Mouse (Mus musculus): ENCODE measurements around the gene A730061H03Rik. TPM values are rescaled to one million over a fixed set of nuclear protein-coding genes. Genes with fewer than 3 reads are reported as not detected.

A730061H03Rik gene
- polyA plus RNA-seq, 1 experiment from 2014 or later, result 1.4 TPM

Other genes with a start within 250 kb of the A730061H03Rik start
- 70.3 and 76.2 TPM in 2 replicates for gene Dhrs4, start 81.6 kb downstream of the A730061H03Rik start, polyA plus RNA-seq (2015; fragmentation: Nextera tagmentation; extraction: Ambion mirVana)
- gene Carmil3, start 69.8 kb downstream of the A730061H03Rik start, polyA plus RNA-seq (2015; fragmentation: Nextera tagmentation; extraction: Ambion mirVana), result 2.1 and 2.4 TPM in 2 replicates
- 0.36 and 0.54 TPM in 2 replicates for gene Cpne6, start 50.0 kb downstream of the A730061H03Rik start, polyA plus RNA-seq (2015; fragmentation: Nextera tagmentation; extraction: Ambion mirVana)
- not detected in 2 replicates for gene Nrl, start 35.4 kb downstream of the A730061H03Rik start, polyA plus RNA-seq (2015; fragmentation: Nextera tagmentation; extraction: Ambion mirVana)
- gene Pck2, start 20.1 kb downstream of the A730061H03Rik start, polyA plus RNA-seq (2015; fragmentation: Nextera tagmentation; extraction: Ambion mirVana), result 32.4 and 34.3 TPM in 2 replicates
- 50.0 and 50.1 TPM in 2 replicates for gene Dcaf11, start 400 bp downstream of the A730061H03Rik start, polyA plus RNA-seq (2015; fragmentation: Nextera tagmentation; extraction: Ambion mirVana)
- gene Fitm1, start 15.2 kb upstream of the A730061H03Rik start, polyA plus RNA-seq (2015; fragmentation: Nextera tagmentation; extraction: Ambion mirVana), result 17.3 and 44.6 TPM in 2 replicates
- 141 and 148 TPM in 2 replicates for gene Psme1, start 17.7 kb upstream of the A730061H03Rik start, polyA plus RNA-seq (2015; fragmentation: Nextera tagmentation; extraction: Ambion mirVana)
- 12.6 and 16.2 TPM in 2 replicates for gene Emc9, start 24.9 kb upstream of the A730061H03Rik start, polyA plus RNA-seq (2015; fragmentation: Nextera tagmentation; extraction: Ambion mirVana)
- 239 and 241 TPM in 2 replicates for gene Psme2, start 30.7 kb upstream of the A730061H03Rik start, polyA plus RNA-seq (2015; fragmentation: Nextera tagmentation; extraction: Ambion mirVana)
- 20.0 and 20.6 TPM in 2 replicates for gene Rnf31, start 31.3 kb upstream of the A730061H03Rik start, polyA plus RNA-seq (2015; fragmentation: Nextera tagmentation; extraction: Ambion mirVana)
- gene Irf9, start 43.2 kb upstream of the A730061H03Rik start, polyA plus RNA-seq (2015; fragmentation: Nextera tagmentation; extraction: Ambion mirVana), result 13.2 and 13.7 TPM in 2 replicates
- gene Rec8, start 57.6 kb upstream of the A730061H03Rik start, polyA plus RNA-seq (2015; fragmentation: Nextera tagmentation; extraction: Ambion mirVana), result 3.3 TPM in 2 replicates
- 107 and 125 TPM in 2 replicates for gene Ipo4, start 75.6 kb upstream of the A730061H03Rik start, polyA plus RNA-seq (2015; fragmentation: Nextera tagmentation; extraction: Ambion mirVana)
- gene Gm49378, start 77.5 kb upstream of the A730061H03Rik start, polyA plus RNA-seq (2015; fragmentation: Nextera tagmentation; extraction: Ambion mirVana), result 1.5 and 1.6 TPM in 2 replicates
- gene Tm9sf1, start 83.4 kb upstream of the A730061H03Rik start, polyA plus RNA-seq (2015; fragmentation: Nextera tagmentation; extraction: Ambion mirVana), result 115 and 124 TPM in 2 replicates
- 1.0 and 1.1 TPM in 2 replicates for gene Tssk4, start 89.8 kb upstream of the A730061H03Rik start, polyA plus RNA-seq (2015; fragmentation: Nextera tagmentation; extraction: Ambion mirVana)
- gene Mdp1, start 100.1 kb upstream of the A730061H03Rik start, polyA plus RNA-seq (2015; fragmentation: Nextera tagmentation; extraction: Ambion mirVana), result 56.0 and 58.7 TPM in 2 replicates
- gene Gmpr2, start 111.5 kb upstream of the A730061H03Rik start, polyA plus RNA-seq (2015; fragmentation: Nextera tagmentation; extraction: Ambion mirVana), result 61.0 and 61.1 TPM in 2 replicates
- 536 and 558 TPM in 2 replicates for gene Nedd8, start 111.7 kb upstream of the A730061H03Rik start, polyA plus RNA-seq (2015; fragmentation: Nextera tagmentation; extraction: Ambion mirVana)
- 31.5 and 33.3 TPM in 2 replicates for gene Tinf2, start 121.4 kb upstream of the A730061H03Rik start, polyA plus RNA-seq (2015; fragmentation: Nextera tagmentation; extraction: Ambion mirVana)
- gene Tgm1, start 153.5 kb upstream of the A730061H03Rik start, polyA plus RNA-seq (2015; fragmentation: Nextera tagmentation; extraction: Ambion mirVana), result 47.8 and 48.0 TPM in 2 replicates
- gene Rabggta, start 161.9 kb upstream of the A730061H03Rik start, polyA plus RNA-seq (2015; fragmentation: Nextera tagmentation; extraction: Ambion mirVana), result 29.4 and 31.3 TPM in 2 replicates
- gene Dhrs1, start 185.3 kb upstream of the A730061H03Rik start, polyA plus RNA-seq (2015; fragmentation: Nextera tagmentation; extraction: Ambion mirVana), result 83.3 and 93.4 TPM in 2 replicates
- gene Nop9, start 185.3 kb upstream of the A730061H03Rik start, polyA plus RNA-seq (2015; fragmentation: Nextera tagmentation; extraction: Ambion mirVana), result 27.9 and 31.9 TPM in 2 replicates
- 0.58 and 0.74 TPM in 2 replicates for gene Cideb, start 198.1 kb upstream of the A730061H03Rik start, polyA plus RNA-seq (2015; fragmentation: Nextera tagmentation; extraction: Ambion mirVana)
- 0.83 and 1.3 TPM in 2 replicates for gene Ltb4r2, start 201.0 kb upstream of the A730061H03Rik start, polyA plus RNA-seq (2015; fragmentation: Nextera tagmentation; extraction: Ambion mirVana)
- 1.2 and 1.4 TPM in 2 replicates for gene Ltb4r1, start 205.6 kb upstream of the A730061H03Rik start, polyA plus RNA-seq (2015; fragmentation: Nextera tagmentation; extraction: Ambion mirVana)
- gene Adcy4, start 223.7 kb upstream of the A730061H03Rik start, polyA plus RNA-seq (2015; fragmentation: Nextera tagmentation; extraction: Ambion mirVana), result 16.8 and 21.3 TPM in 2 replicates
- 35.0 and 37.6 TPM in 2 replicates for gene Ripk3, start 228.5 kb upstream of the A730061H03Rik start, polyA plus RNA-seq (2015; fragmentation: Nextera tagmentation; extraction: Ambion mirVana)